Mouse (Mus musculus) kidney, embryonic 16.5 days (tissue): Measurements from ENCODE around the gene Gm49387. TPM values are rescaled to one million over a fixed set of nuclear protein-coding genes. Genes with fewer than 3 reads are reported as not detected.

ENCODE experiments used
- ATAC-seq: fragments of 200-750 bp; cut with Nextera tagmentation; 2 replicates; pipeline ENCODE4 v1.8.0; 2017; ENCODE audit warnings: moderate TSS enrichment; ENCODE audit not compliant: low FRiP score, low TSS enrichment
- H3K27ac ChIP-seq: fragments of 300-500 bp; sonication (generic); 2 replicates; pipeline ENCODE4 v1.5.1; 2014; ENCODE audit warnings: low read length
- H3K27me3 ChIP-seq: fragments of 300-500 bp; sonication (generic); 2 replicates; pipeline ENCODE4 v1.6.1; 2014; ENCODE audit warnings: low read length, control low read depth, mixed read lengths; ENCODE audit not compliant: insufficient read depth
- H3K36me3 ChIP-seq: fragments of 300-500 bp; sonication (generic); 2 replicates; pipeline ENCODE4 v1.6.1; 2014; ENCODE audit warnings: low read length, control low read depth, mixed read lengths; ENCODE audit not compliant: insufficient read depth
- H3K4me1 ChIP-seq: fragments of 300-500 bp; sonication (generic); 2 replicates; pipeline ENCODE4 v1.6.1; 2014; ENCODE audit warnings: low read length, control low read depth, mixed read lengths; ENCODE audit not compliant: insufficient read depth
- H3K4me2 ChIP-seq: fragments of 300-500 bp; sonication (generic); replicated peaks from 2 replicates; pipeline ENCODE4 v1.6.1; 2014; ENCODE audit warnings: low read depth, low read length
- H3K4me3 ChIP-seq: fragments of 300-500 bp; sonication (generic); 2 replicates; pipeline ENCODE4 v1.5.1; 2014; ENCODE audit warnings: mild to moderate bottlenecking, low read length
- H3K9ac ChIP-seq: fragments of 300-500 bp; sonication (generic); replicated peaks from 2 replicates; pipeline ENCODE4 v1.6.1; 2014; ENCODE audit warnings: low read length
- H3K9me3 ChIP-seq: fragments of 300-500 bp; sonication (generic); 2 replicates; pipeline ENCODE4 v1.6.1; 2016; ENCODE audit warnings: low read length, control low read depth
- WGBS: fragments of 180-500 bp; shearing (Covaris S2); extraction: QIAGEN DNeasy Blood & Tissue Kit; methylation state at CpG from one replicate; pipeline ENCODE4 v1.1.7; 2014; 5-methylcytosine and 5-hydroxymethylcytosine counted together
- polyA plus RNA-seq: library from polyadenylated mRNA; unstranded; fragments of >200 nt; fragmentation: Nextera tagmentation; extraction: Ambion mirVana; gene quantifications from 2 replicates; pipeline ENCODE4 v1.2.1, GENCODE M21; 2015

Gm49387 gene
- polyA plus RNA-seq, 1 experiment from 2014 or later = 7.3 TPM

- Histone ChIP-seq H3K4me2 (no peak overlapping the region), H3K27ac (no peak overlapping the region), H3K9ac (no peak overlapping the region), H3K9me3 (no peaks in the 10 kb centered on the region), H3K4me3 (no peak overlapping the region), H3K36me3 (no peaks in the 10 kb centered on the region), H3K27me3 (no peaks in the 10 kb centered on the region), H3K4me1 (0 out of 2 replicates have a peak, but pooled peaks cover 6% of the 10 kb centered on the region)
- WGBS = 83% methylated on average over 7 of the region's 7 CpGs
- ATAC-seq = no peak
Measured at GRCm38 (mm10) chr14:31555021-31555420, 85.7 kb downstream of the Gm49387 start.

- H3K27me3 ChIP-seq = no peaks in the 10 kb centered on the region
- H3K36me3 ChIP-seq = no peaks in the 10 kb centered on the region
- WGBS = 71% methylated on average over 11 of the region's 11 CpGs
- H3K4me3 ChIP-seq = no peak overlapping the region
- no peak overlapping the region for H3K4me2 ChIP-seq
- H3K9ac ChIP-seq = no peak overlapping the region
- no peaks in the 10 kb centered on the region for H3K9me3 ChIP-seq
- H3K27ac ChIP-seq = no peak overlapping the region
- ATAC-seq = no peak
- H3K4me1 ChIP-seq = peaks cover 8% of the 10 kb centered on the region; the same call in 1 of the 2 replicates
Measured at GRCm38 (mm10) chr14:31543885-31544442, 96.7 kb downstream of the Gm49387 start.

- H3K36me3 ChIP-seq = no peaks in the 10 kb centered on the region
- no peaks in the 10 kb centered on the region for H3K27me3 ChIP-seq
- H3K4me3 ChIP-seq = no peak overlapping the region
- WGBS = 60% methylated on average over 6 of the region's 6 CpGs
- no peaks in the 10 kb centered on the region for H3K9me3 ChIP-seq
- ATAC-seq = no peak
- no peak overlapping the region for H3K9ac ChIP-seq
- H3K4me1 ChIP-seq = peaks cover 6% of the 10 kb centered on the region
- no peak overlapping the region for H3K4me2 ChIP-seq
- peak overlapping the region; percentile 0; the same call in 1 of the 2 replicates for H3K27ac ChIP-seq
Measured at GRCm38 (mm10) chr14:31537298-31537697, 103.4 kb downstream of the Gm49387 start.

- 61% methylated on average over 3 of the region's 3 CpGs for WGBS
- Histone ChIP-seq H3K4me1 (peaks cover 13% of the 10 kb centered on the region), H3K36me3 (no peaks in the 10 kb centered on the region), H3K4me2 (no peak overlapping the region), H3K27ac (peak overlapping the region; percentile 7; the same call in 1 of the 2 replicates), H3K9ac (no peak overlapping the region), H3K4me3 (no peak overlapping the region), H3K9me3 (no peaks in the 10 kb centered on the region), H3K27me3 (no peaks in the 10 kb centered on the region)
- no peak for ATAC-seq
Measured at GRCm38 (mm10) chr14:31532656-31533055, 108.0 kb downstream of the Gm49387 start.

GRCm38 (mm10) chr14:31531506-31532148 lies 109.1 kb downstream of the Gm49387 start:
- Histone ChIP-seq H3K4me2 (no peak overlapping the region), H3K9ac (no peak overlapping the region), H3K27ac (peak overlapping the region; percentile 69; the same call in 1 of the 2 replicates), H3K9me3 (no peaks in the 10 kb centered on the region), H3K4me1 (0 out of 2 replicates have a peak, but pooled peaks cover 8% of the 10 kb centered on the region), H3K36me3 (no peaks in the 10 kb centered on the region), H3K27me3 (no peaks in the 10 kb centered on the region), H3K4me3 (no peak overlapping the region)
- 42% methylated on average over 12 of the region's 12 CpGs for WGBS
- ATAC-seq = 0 out of 2 replicates have a peak, but pooled peaks have one; percentile 59

- WGBS = 72% methylated on average over 4 of the region's 4 CpGs
- no peaks in the 10 kb centered on the region for H3K36me3 ChIP-seq
- no peak overlapping the region for H3K4me2 ChIP-seq
- H3K27me3 ChIP-seq = no peaks in the 10 kb centered on the region
- H3K9me3 ChIP-seq = no peaks in the 10 kb centered on the region
- H3K4me3 ChIP-seq = no peak overlapping the region
- ATAC-seq = no peak
- H3K4me1 ChIP-seq = 0 out of 2 replicates have a peak, but pooled peaks cover 8% of the 10 kb centered on the region
- H3K27ac ChIP-seq = peak overlapping the region; percentile 69; the same call in 1 of the 2 replicates
- H3K9ac ChIP-seq = no peak overlapping the region
Measured at GRCm38 (mm10) chr14:31530847-31531246, 109.8 kb downstream of the Gm49387 start.

GRCm38 (mm10) chr14:31525040-31525810 lies 115.5 kb downstream of the Gm49387 start:
- Histone ChIP-seq H3K4me2 (no peak overlapping the region), H3K36me3 (no peaks in the 10 kb centered on the region), H3K27ac (no peak overlapping the region), H3K4me3 (no peak overlapping the region), H3K4me1 (no peaks in the 10 kb centered on the region), H3K27me3 (no peaks in the 10 kb centered on the region), H3K9me3 (no peaks in the 10 kb centered on the region), H3K9ac (no peak overlapping the region)
- 76% methylated on average over 7 of the region's 7 CpGs for WGBS
- no peak for ATAC-seq

GRCm38 (mm10) chr14:31521318-31521717 lies 119.4 kb downstream of the Gm49387 start:
- no peaks in the 10 kb centered on the region for H3K27me3 ChIP-seq
- no peaks in the 10 kb centered on the region for H3K9me3 ChIP-seq
- H3K4me1 ChIP-seq = peaks cover 3% of the 10 kb centered on the region; the same call in 1 of the 2 replicates
- no peaks in the 10 kb centered on the region for H3K36me3 ChIP-seq
- 50% methylated on average over 2 of the region's 2 CpGs for WGBS
- no peak overlapping the region for H3K4me3 ChIP-seq
- H3K9ac ChIP-seq = no peak overlapping the region
- ATAC-seq = no peak
- H3K4me2 ChIP-seq = no peak overlapping the region
- H3K27ac ChIP-seq = no peak overlapping the region

- H3K27me3 ChIP-seq = no peaks in the 10 kb centered on the region
- H3K9me3 ChIP-seq = peaks cover 10% of the 10 kb centered on the region; the same call in 1 of the 2 replicates
- H3K27ac ChIP-seq = no peak overlapping the region
- no peak overlapping the region for H3K4me2 ChIP-seq
- H3K9ac ChIP-seq = no peak overlapping the region
- peaks cover 3% of the 10 kb centered on the region; the same call in 1 of the 2 replicates for H3K4me1 ChIP-seq
- no peaks in the 10 kb centered on the region for H3K36me3 ChIP-seq
- no peak overlapping the region for H3K4me3 ChIP-seq
- ATAC-seq = peak; percentile 63; the same call in 1 of the 2 replicates
- 37% methylated on average over 3 of the region's 3 CpGs for WGBS
Measured at GRCm38 (mm10) chr14:31519165-31519564, 121.5 kb downstream of the Gm49387 start.
